Mouse (Mus musculus) small intestine, adult 2 months (tissue): ENCODE results near the gene Sptan1.

ENCODE experiments used
- CTCF ChIP-seq: fragments of 200-500 bp; IDR thresholded peaks from 2 replicates; pipeline ENCODE4 v1.5.1; 2012; ENCODE audit warnings: low read depth, mild to moderate bottlenecking, control low read depth, inconsistent platforms, low read length, moderate library complexity, mixed read lengths; ENCODE audit not compliant: insufficient replicate concordance, insufficient read length; ENCODE audit errors: extremely low read depth
- POLR2A ChIP-seq: fragments of 200-500 bp; IDR thresholded peaks from 2 replicates; pipeline ENCODE4 v1.6.1; 2012; ENCODE audit warnings: low read depth, mild to moderate bottlenecking, control low read depth, inconsistent platforms, low read length, moderate library complexity

GRCm38 (mm10) chr2:30078349-30078712, 113.0 kb downstream of the Sptan1 start:
- no peak for TF ChIP-seq POLR2A
- TF ChIP-seq CTCF = no peak
